Mouse (Mus musculus): ENCODE measurements around the gene Pdlim4.

The Pdlim4 gene

GRCm38 (mm10) chr11:54021396-54022093 lies 47.3 kb downstream of the Pdlim4 start:
- no peak for TF ChIP-seq GATA4 (IDR thresholded peaks at IDR 0.05; ENCODE audit: insufficient replicate concordance, low read length)

- TF ChIP-seq GATA4 (IDR thresholded peaks at IDR 0.05; ENCODE audit: insufficient replicate concordance, low read length), result no peak
Measured at GRCm38 (mm10) chr11:54018893-54019732, 49.7 kb downstream of the Pdlim4 start.

DNA sequence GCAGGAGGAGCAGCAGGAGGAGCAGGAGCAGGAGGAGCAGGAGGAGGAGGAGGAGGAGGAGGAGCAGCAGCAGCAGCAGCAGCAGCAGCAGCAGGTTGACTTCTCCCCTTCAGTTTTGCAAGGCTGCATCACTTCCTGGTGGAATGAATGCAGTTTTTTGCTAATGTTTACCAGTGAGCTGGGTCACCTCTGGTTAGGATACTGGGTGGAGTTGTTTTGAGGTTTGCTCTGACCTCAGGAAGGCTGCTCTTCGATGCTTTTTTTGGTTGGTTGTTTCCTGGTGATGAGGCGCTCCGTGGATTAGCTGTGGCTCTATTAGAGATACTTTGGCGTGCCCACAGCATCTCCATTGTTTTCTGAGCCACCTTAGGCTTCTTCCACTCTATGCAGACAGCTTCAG lies 51.2 kb downstream of the Pdlim4 start:
- TF ChIP-seq GATA4 (IDR thresholded peaks at IDR 0.05; ENCODE audit: insufficient replicate concordance, low read length), result no peak

DNA sequence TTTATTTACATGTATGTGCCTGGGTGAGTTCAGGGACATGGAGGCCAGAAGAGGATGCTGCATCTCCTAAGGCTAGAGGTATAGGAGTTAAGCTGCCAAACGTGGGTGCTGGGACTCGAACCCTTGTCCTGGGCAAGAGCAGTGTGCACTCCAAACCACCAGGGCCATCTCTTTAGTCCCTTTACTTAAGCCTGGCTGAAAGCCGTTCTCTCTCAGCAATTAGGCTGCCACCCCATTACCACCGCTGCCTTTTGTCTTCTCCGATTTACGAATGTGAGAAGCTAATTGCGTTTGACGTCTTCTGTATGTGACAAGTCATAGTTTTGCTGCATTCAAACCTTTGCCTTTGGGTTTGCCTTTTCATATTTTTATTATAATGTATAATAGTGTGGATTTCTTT lies 52.8 kb downstream of the Pdlim4 start:
- no peak for TF ChIP-seq GATA4 (IDR thresholded peaks at IDR 0.05; ENCODE audit: insufficient replicate concordance, low read length)

DNA sequence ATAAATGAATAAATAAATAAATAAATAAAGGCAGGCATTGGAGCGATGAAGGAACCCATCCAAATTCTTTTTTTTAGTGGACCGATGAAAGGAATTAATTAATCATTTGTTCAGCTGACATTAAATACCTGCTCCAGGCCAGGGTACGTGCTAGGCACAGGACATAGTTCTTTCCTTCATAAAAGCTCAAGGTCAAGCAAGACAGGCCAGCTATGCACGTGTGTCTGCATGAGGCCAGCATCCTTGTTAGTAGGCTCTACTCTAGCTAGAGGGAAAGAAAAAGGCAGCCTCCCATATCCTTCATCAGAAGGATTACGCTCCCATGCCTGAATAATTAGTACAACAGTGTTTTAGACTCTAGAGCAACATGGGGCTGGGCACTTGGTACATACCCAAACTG lies 55.9 kb downstream of the Pdlim4 start:
- TF ChIP-seq GATA4 (IDR thresholded peaks at IDR 0.05; ENCODE audit: insufficient replicate concordance, low read length), result no peak

DNA sequence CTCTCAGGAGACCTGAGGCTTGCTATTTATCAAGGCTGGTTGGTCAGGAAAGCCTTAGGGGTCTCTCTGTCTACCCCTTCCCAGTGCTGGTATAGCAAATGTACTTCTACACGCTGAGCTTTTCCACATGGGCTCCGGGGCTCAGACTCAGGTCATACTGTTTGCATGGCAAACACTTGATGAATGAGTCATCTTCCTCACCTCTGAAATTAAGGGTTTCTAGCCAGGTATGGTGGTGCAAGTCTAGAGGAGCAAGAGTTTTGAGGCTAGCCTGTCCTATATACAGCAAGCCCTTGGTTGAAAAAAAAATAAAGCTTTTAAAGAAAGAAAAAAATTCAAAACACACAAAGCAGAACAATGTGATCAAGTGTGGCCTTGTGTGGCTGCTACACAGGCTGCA lies 57.6 kb downstream of the Pdlim4 start:
- no peak for TF ChIP-seq GATA4 (IDR thresholded peaks at IDR 0.05; ENCODE audit: insufficient replicate concordance, low read length)

DNA sequence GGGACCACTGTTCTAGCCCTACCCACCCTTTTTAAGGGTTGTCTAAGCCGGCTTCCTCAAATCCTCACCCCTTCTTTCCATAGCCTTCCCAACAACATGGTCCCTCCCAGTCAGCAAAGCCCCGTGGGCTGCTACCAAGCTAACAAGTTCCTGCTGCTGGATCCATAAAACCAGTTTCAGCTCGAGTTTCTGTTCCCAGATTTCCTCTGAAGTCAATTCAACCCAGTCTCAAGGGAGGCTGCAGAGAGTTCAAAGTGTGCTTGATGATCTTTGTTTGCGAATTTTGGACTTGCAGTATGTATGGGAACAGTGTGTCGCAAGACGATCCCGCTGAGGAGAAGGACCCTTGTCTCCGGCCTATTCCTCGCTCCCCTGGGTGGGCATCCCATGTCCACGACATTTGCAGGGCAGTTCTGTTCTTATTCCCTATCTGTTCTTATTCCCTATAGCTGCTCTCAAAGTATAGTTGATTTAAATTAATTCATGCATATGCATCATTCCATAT lies 60.3 kb downstream of the Pdlim4 start:
- TF ChIP-seq GATA4 (IDR thresholded peaks at IDR 0.05; ENCODE audit: insufficient replicate concordance, low read length), result no peak

- no peak for TF ChIP-seq GATA4 (IDR thresholded peaks at IDR 0.05; ENCODE audit: insufficient replicate concordance, low read length)
Measured at GRCm38 (mm10) chr11:54007717-54008116, 61.1 kb downstream of the Pdlim4 start.

- no peak for TF ChIP-seq GATA4 (IDR thresholded peaks at IDR 0.05; ENCODE audit: insufficient replicate concordance, low read length)
Measured at GRCm38 (mm10) chr11:54006901-54007300, 61.9 kb downstream of the Pdlim4 start.
